Mouse (Mus musculus): ENCODE measurements around the gene Aebp1. TPM values are rescaled to one million over a fixed set of nuclear protein-coding genes. Genes with fewer than 3 reads are reported as not detected.

Aebp1 gene
- polyA plus RNA-seq, 1 experiment from 2014 or later, result 24.7 TPM

- Histone ChIP-seq H3K4me1 (replicated peaks) (peaks cover 6% of the 10 kb centered on the region), H3K4me2 (no peak overlapping the region), H3K27ac (replicated peaks) (no peak overlapping the region), H3K9me3 (no peaks in the 10 kb centered on the region), H3K27me3 (no peaks in the 10 kb centered on the region), H3K9ac (no peak overlapping the region), H3K36me3 (no peaks in the 10 kb centered on the region), H3K4me3 (no peak overlapping the region)
- no peak for ATAC-seq (ENCODE audit: low read depth)
- WGBS, result 97% methylated on average over 2 of the region's 2 CpGs
Observed at GRCm38 (mm10) chr11:5841751-5842150, 20.0 kb upstream of the Aebp1 start.

GRCm38 (mm10) chr11:5843131-5843530 is 18.6 kb upstream of the Aebp1 start:
- H3K36me3 ChIP-seq, result no peaks in the 10 kb centered on the region
- no peak overlapping the region for H3K4me2 ChIP-seq
- WGBS, result 82% methylated on average over 3 of the region's 3 CpGs
- H3K4me3 ChIP-seq, result no peak overlapping the region
- no peaks in the 10 kb centered on the region for H3K4me1 ChIP-seq (replicated peaks)
- no peaks in the 10 kb centered on the region for H3K27me3 ChIP-seq
- no peaks in the 10 kb centered on the region for H3K9me3 ChIP-seq
- ATAC-seq (ENCODE audit: low read depth), result no peak
- no peak overlapping the region for H3K9ac ChIP-seq
- H3K27ac ChIP-seq (replicated peaks), result no peak overlapping the region

- H3K9me3 ChIP-seq, result no peaks in the 10 kb centered on the region
- H3K27me3 ChIP-seq, result no peaks in the 10 kb centered on the region
- no peak overlapping the region for H3K27ac ChIP-seq (replicated peaks)
- H3K4me1 ChIP-seq (replicated peaks), result no peaks in the 10 kb centered on the region
- WGBS, result 78% methylated on average over 7 of the region's 7 CpGs
- H3K4me2 ChIP-seq, result no peak overlapping the region
- no peak for ATAC-seq (ENCODE audit: low read depth)
- no peaks in the 10 kb centered on the region for H3K36me3 ChIP-seq
- no peak overlapping the region for H3K9ac ChIP-seq
- H3K4me3 ChIP-seq, result no peak overlapping the region
Observed at GRCm38 (mm10) chr11:5846639-5847345, 15.0 kb upstream of the Aebp1 start.

GRCm38 (mm10) chr11:5848741-5849140 is 13.0 kb upstream of the Aebp1 start:
- WGBS, result 48% methylated on average over 6 of the region's 6 CpGs
- ATAC-seq (ENCODE audit: low read depth), result peak; percentile 47; the same call in 1 of the 2 replicates
- H3K4me1 ChIP-seq (replicated peaks), result no peaks in the 10 kb centered on the region
- H3K27ac ChIP-seq (replicated peaks), result no peak overlapping the region
- no peaks in the 10 kb centered on the region for H3K9me3 ChIP-seq
- H3K36me3 ChIP-seq, result no peaks in the 10 kb centered on the region
- H3K4me3 ChIP-seq, result no peak overlapping the region
- H3K27me3 ChIP-seq, result no peaks in the 10 kb centered on the region
- H3K4me2 ChIP-seq, result no peak overlapping the region
- no peak overlapping the region for H3K9ac ChIP-seq

GRCm38 (mm10) chr11:5849316-5849715 is 12.4 kb upstream of the Aebp1 start:
- Histone ChIP-seq H3K9me3 (no peaks in the 10 kb centered on the region), H3K4me1 (replicated peaks) (no peaks in the 10 kb centered on the region), H3K4me3 (no peak overlapping the region), H3K27ac (replicated peaks) (no peak overlapping the region), H3K36me3 (no peaks in the 10 kb centered on the region), H3K27me3 (no peaks in the 10 kb centered on the region), H3K9ac (no peak overlapping the region), H3K4me2 (no peak overlapping the region)
- ATAC-seq (ENCODE audit: low read depth), result 0 out of 2 replicates have a peak, but pooled peaks have one; percentile 19
- 76% methylated on average over 2 of the region's 2 CpGs for WGBS

GRCm38 (mm10) chr11:5850452-5850851 is 11.3 kb upstream of the Aebp1 start:
- Histone ChIP-seq H3K36me3 (no peaks in the 10 kb centered on the region), H3K9ac (no peak overlapping the region), H3K27me3 (no peaks in the 10 kb centered on the region), H3K27ac (replicated peaks) (no peak overlapping the region), H3K4me1 (replicated peaks) (no peaks in the 10 kb centered on the region), H3K4me3 (no peak overlapping the region), H3K4me2 (no peak overlapping the region), H3K9me3 (no peaks in the 10 kb centered on the region)
- WGBS, result 66% methylated on average over 5 of the region's 5 CpGs
- ATAC-seq (ENCODE audit: low read depth), result no peak

GRCm38 (mm10) chr11:5851021-5851736 is 10.6 kb upstream of the Aebp1 start:
- Histone ChIP-seq H3K4me2 (no peak overlapping the region), H3K4me3 (no peak overlapping the region), H3K36me3 (no peaks in the 10 kb centered on the region), H3K9me3 (no peaks in the 10 kb centered on the region), H3K4me1 (replicated peaks) (no peaks in the 10 kb centered on the region), H3K9ac (no peak overlapping the region), H3K27me3 (no peaks in the 10 kb centered on the region), H3K27ac (replicated peaks) (no peak overlapping the region)
- no peak for ATAC-seq (ENCODE audit: low read depth)
- 71% methylated on average over 4 of the region's 4 CpGs for WGBS

- Histone ChIP-seq H3K4me3 (no peak overlapping the region), H3K36me3 (no peaks in the 10 kb centered on the region), H3K27ac (replicated peaks) (no peak overlapping the region), H3K27me3 (no peaks in the 10 kb centered on the region), H3K4me1 (replicated peaks) (no peaks in the 10 kb centered on the region), H3K4me2 (no peak overlapping the region), H3K9me3 (no peaks in the 10 kb centered on the region), H3K9ac (no peak overlapping the region)
- 60% methylated on average over 1 of the region's 1 CpGs for WGBS
- ATAC-seq (ENCODE audit: low read depth), result no peak
Observed at GRCm38 (mm10) chr11:5852314-5852713, 9.4 kb upstream of the Aebp1 start.

- Histone ChIP-seq H3K27me3 (peaks cover 9% of the 10 kb centered on the region), H3K9me3 (no peaks in the 10 kb centered on the region), H3K4me1 (replicated peaks) (no peaks in the 10 kb centered on the region), H3K4me3 (no peak overlapping the region), H3K9ac (no peak overlapping the region), H3K36me3 (no peaks in the 10 kb centered on the region), H3K4me2 (no peak overlapping the region), H3K27ac (replicated peaks) (no peak overlapping the region)
- ATAC-seq (ENCODE audit: low read depth), result no peak
Observed at GRCm38 (mm10) chr11:5855481-5855880, 6.3 kb upstream of the Aebp1 start.

- Histone ChIP-seq H3K4me2 (no peak overlapping the region), H3K4me1 (replicated peaks) (no peaks in the 10 kb centered on the region), H3K27me3 (peaks cover 13% of the 10 kb centered on the region), H3K9me3 (no peaks in the 10 kb centered on the region), H3K4me3 (no peak overlapping the region), H3K36me3 (no peaks in the 10 kb centered on the region), H3K27ac (replicated peaks) (no peak overlapping the region), H3K9ac (no peak overlapping the region)
- no peak for ATAC-seq (ENCODE audit: low read depth)
- WGBS, result 41% methylated on average over 7 of the region's 7 CpGs
Observed at GRCm38 (mm10) chr11:5855902-5856301, 5.8 kb upstream of the Aebp1 start.

- Histone ChIP-seq H3K27ac (replicated peaks) (no peak overlapping the region), H3K4me1 (replicated peaks) (peaks cover 3% of the 10 kb centered on the region), H3K9me3 (no peaks in the 10 kb centered on the region), H3K4me3 (no peak overlapping the region), H3K36me3 (no peaks in the 10 kb centered on the region), H3K4me2 (no peak overlapping the region), H3K27me3 (peaks cover 20% of the 10 kb centered on the region), H3K9ac (no peak overlapping the region)
- WGBS, result 79% methylated on average over 8 of the region's 8 CpGs
- ATAC-seq (ENCODE audit: low read depth), result no peak
Observed at GRCm38 (mm10) chr11:5856479-5857130, 5.1 kb upstream of the Aebp1 start.

- Histone ChIP-seq H3K4me3 (no peak overlapping the region), H3K36me3 (no peaks in the 10 kb centered on the region), H3K9ac (no peak overlapping the region), H3K9me3 (no peaks in the 10 kb centered on the region), H3K4me2 (no peak overlapping the region), H3K27ac (replicated peaks) (no peak overlapping the region), H3K27me3 (peaks cover 41% of the 10 kb centered on the region), H3K4me1 (replicated peaks) (peaks cover 18% of the 10 kb centered on the region)
- no peak for ATAC-seq (ENCODE audit: low read depth)
- 72% methylated on average over 1 of the region's 1 CpGs for WGBS
Observed at GRCm38 (mm10) chr11:5858723-5859122, 3.0 kb upstream of the Aebp1 start.

Data from neural tube, embryonic 13.5 days (tissue).